Mouse (Mus musculus): Measurements from ENCODE around the gene Gm3409.
"Not testable (repeated sequence)": the region's sequence is repeated elsewhere in the genome, so short reads cannot be mapped to it uniquely, and the experiment has no call there.

Gm3409 gene

DNA sequence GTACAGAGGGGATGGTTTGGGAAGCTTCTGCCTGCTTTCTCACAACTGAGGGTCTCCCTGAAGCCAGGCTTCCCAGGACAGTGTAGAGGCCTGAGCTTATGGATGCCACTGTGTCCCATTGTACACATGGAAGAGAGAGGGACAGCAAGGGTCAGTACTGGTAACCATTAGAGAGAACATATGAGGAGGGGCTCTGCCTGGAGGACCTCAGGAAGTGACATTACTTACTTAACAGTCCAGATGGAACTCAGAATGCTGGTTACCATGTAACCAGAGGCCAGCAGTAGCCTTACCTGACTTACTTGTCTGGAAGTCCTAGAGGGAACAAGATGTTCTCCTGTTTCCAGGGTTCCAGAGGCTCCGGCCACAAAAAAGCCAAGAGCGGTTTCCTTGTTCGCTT, at the start of gene Gm3409:
TSS of gene Gm3409 (plus strand) at position 301 of the 400 bp plus-strand sequence.
- not testable (repeated sequence) for DNase-seq (ENCODE audit: extremely low read depth, low read depth, low spot score)

DNA sequence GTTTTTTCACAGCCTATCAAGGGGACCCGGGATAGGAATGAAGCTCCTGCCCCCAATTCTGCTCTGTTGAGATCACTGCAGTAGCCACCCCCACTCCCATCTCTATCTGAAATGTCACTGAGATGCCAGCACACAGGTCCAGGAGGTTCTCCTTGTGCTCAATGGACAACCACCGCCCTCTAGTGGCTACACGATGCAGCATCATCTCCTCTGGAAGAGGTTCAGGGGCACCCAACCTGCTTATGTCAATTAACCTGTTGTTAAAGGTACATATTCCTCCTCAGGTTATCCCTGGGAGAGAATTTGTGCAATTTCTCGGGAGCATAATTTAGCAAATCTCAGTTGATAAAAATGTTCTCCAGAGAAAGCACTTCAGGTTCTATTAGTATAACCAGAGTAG, 48.5 kb upstream of the Gm3409 start:
- DNase-seq (ENCODE audit: extremely low read depth, low read depth, low spot score) = not testable (repeated sequence)

- not testable (repeated sequence) for DNase-seq (ENCODE audit: extremely low read depth, low read depth, low spot score)
Observed at GRCm38 (mm10) chr5:146491063-146491462, 46.4 kb upstream of the Gm3409 start, which contains the start of gene Gm6370. Gene Gm6370, plus strand, starts transcription at chr5:146491363.

- not testable (repeated sequence) for DNase-seq (ENCODE audit: extremely low read depth, low read depth, low spot score)
Observed at GRCm38 (mm10) chr5:146502099-146502498, 35.3 kb upstream of the Gm3409 start, which contains the start of gene 4930449I24Rik. Gene 4930449I24Rik, plus strand, starts transcription at chr5:146502399.

GRCm38 (mm10) chr5:146513823-146514222, 23.6 kb upstream of the Gm3409 start, which contains the start of gene Gm3402:
Gene Gm3402, plus strand, starts transcription at chr5:146514123.
- not testable (repeated sequence) for DNase-seq (ENCODE audit: extremely low read depth, low read depth, low spot score)

GRCm38 (mm10) chr5:146525501-146525900, 11.9 kb upstream of the Gm3409 start, which contains the start of gene Gm3404:
Gene Gm3404, plus strand, starts transcription at chr5:146525801.
- DNase-seq (ENCODE audit: extremely low read depth, low read depth, low spot score) = not testable (repeated sequence)

- not testable (repeated sequence) for DNase-seq (ENCODE audit: extremely low read depth, low read depth, low spot score)
Observed at GRCm38 (mm10) chr5:146555836-146556235, 18.4 kb downstream of the Gm3409 start, which contains the start of gene Gm3415. Gene Gm3415, plus strand, starts transcription at chr5:146556136.

DNA sequence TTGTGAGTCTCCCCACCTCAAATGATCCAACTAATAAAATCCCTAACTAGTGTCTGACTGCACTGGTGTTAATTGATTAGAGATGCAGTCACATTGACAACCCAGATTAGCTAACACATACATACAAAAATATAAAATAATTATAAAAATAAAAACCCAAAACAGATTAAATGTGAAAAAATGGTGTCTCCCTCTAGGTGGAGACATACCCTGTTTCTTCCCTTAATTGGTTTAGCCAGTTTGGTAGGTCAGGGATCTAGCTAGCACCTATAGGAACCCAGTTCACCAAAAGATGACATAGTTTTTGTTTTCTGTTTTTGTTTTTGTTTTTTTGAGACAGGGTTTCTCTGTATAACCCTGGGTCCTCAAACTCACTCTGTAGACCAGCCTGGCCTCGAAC, 26.8 kb downstream of the Gm3409 start:
- DNase-seq (ENCODE audit: extremely low read depth, low read depth, low spot score) = no peak

GRCm38 (mm10) chr5:146567054-146567453, 29.6 kb downstream of the Gm3409 start:
- DNase-seq (ENCODE audit: extremely low read depth, low read depth, low spot score) = no peak

- DNase-seq (ENCODE audit: extremely low read depth, low read depth, low spot score) = not testable (repeated sequence)
Observed at GRCm38 (mm10) chr5:146570179-146570578, 32.7 kb downstream of the Gm3409 start.

- not testable (repeated sequence) for DNase-seq (ENCODE audit: extremely low read depth, low read depth, low spot score)
Observed at GRCm38 (mm10) chr5:146571830-146572734, 34.6 kb downstream of the Gm3409 start.

DNA sequence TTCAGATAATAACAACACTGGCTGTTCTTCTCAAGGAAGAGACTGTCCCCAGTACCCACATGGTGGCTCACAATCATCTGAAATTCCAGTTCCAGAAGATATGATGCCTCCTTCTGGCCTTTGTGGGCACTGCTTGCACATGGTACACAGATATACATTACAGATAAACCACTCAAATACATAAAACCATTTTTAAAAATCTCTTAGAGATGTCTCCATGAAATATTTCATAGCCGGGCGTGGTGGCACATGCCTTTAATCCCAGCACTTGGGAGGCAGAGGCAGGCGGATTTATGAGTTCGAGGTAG, 35.2 kb downstream of the Gm3409 start:
- DNase-seq (ENCODE audit: extremely low read depth, low read depth, low spot score) = not testable (repeated sequence)

DNA sequence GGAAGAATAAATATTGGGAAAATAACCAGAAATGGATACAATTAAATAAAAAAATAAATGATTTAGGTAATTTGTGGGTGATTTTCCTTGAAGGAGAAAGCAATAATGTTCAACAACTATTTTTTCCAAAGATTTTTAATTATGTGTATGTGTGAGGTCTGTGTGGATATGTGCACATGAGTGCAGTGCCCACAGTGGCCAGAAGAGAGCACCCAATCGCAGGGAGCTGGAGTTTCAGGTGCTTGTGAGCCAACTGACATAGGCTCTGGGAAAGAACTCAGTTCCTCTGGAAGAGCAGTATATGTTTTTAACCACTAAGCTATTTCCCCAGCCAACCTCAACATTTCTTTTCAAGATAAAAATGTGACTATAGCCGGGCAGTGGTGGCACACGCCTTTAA, 39.2 kb downstream of the Gm3409 start:
- no peak for DNase-seq (ENCODE audit: extremely low read depth, low read depth, low spot score)

GRCm38 (mm10) chr5:146584156-146584477, 46.7 kb downstream of the Gm3409 start:
- no peak for DNase-seq (ENCODE audit: extremely low read depth, low read depth, low spot score)

- DNase-seq (ENCODE audit: extremely low read depth, low read depth, low spot score) = peak; percentile 28
Observed at GRCm38 (mm10) chr5:146584478-146585306, 47.2 kb downstream of the Gm3409 start, which contains the start of gene Gpr12. Gene Gpr12, minus strand, starts transcription at chr5:146585239.

DNA sequence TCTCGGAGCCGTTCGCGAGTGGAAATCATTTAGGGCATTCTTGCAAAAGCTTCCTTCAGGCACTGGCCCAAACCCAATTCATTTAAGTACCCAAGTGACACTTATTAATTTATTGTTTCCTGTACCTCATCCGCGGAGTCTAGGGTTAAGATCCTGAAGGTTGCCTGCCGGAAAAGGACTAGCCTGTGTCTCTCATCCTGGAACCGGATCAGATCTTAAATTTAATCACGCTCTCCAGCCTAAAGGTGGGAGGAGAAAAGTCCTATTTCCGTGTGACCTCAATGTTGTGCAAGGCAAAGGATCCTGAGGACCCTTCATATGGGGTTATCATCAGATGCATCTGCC, 47.8 kb downstream of the Gm3409 start:
- no peak for DNase-seq (ENCODE audit: extremely low read depth, low read depth, low spot score)

DNA sequence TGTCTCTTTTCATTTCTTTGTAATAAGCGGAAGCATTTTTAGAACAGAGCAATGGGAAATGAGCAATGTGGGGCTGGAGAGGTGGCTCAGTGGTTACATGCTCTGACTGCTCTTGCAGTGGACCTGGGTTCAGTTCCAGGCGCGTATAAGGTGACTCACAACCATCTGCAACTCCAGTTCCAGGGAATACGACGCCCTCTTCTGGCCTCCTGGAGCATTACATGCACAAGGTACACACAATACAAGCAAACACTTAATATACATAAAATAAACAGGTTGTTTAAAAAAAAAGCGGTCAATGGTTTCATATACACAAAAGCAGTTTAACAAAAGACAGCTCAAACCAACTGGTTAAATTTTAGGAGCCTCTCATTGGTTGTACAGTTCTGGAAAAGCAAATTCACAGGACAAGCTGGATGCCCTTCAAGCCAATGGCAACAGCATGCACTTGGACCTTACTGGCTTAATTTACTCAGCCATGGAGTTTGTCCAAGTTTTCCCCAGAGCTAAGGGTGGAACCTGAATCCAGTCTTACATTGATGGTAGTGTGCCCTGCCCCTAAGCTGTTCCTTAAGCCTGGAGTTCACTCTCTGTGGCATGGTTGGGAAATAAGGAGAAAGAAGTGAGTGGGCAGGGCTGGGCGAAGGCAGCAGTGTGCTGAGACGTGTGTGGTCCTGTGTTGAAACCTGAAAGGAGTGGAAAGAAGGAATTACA, 49.1 kb downstream of the Gm3409 start:
- DNase-seq (ENCODE audit: extremely low read depth, low read depth, low spot score) = peak; percentile 98

Measured in fat pad, adult 2 months (tissue).